Comparison of ENCODE assay signal across 11 mouse cellular contexts in genomic region chr8:90302951-90303350, GRCm38 (mm10). TPM values are rescaled to one million over a fixed set of nuclear protein-coding genes. Genes with fewer than 3 reads are reported as not detected.
DNase-seq lines count a peak whose midpoint lies in the region; ATAC-seq and TF ChIP-seq lines count a peak whose summit lies in the region.
"Had no signal": no experiment of that assay in that cellular context is flagged by ENCODE, and none has a peak within 500 bp of the region (broad histone marks: within the 10 kb centered on the region; RNA-seq: fewer than 3 reads in every experiment).

No protein-coding gene starts in this region.

- no peaks in the 10 kb centered on the region for H3K36me3 ChIP-seq in kidney, embryonic 14.5 days (ENCODE audit: control insufficient read depth, insufficient read depth, low read length)
- no peaks in the 10 kb centered on the region; the same call in 1 of the 2 replicates for H3K36me3 ChIP-seq in kidney, embryonic 15.5 days
- H3K36me3 ChIP-seq in forebrain, embryonic 13.5 days (ENCODE audit: poor library complexity, severe bottlenecking): peaks cover 21% of the 10 kb centered on the region
- no peaks in the 10 kb centered on the region for H3K36me3 ChIP-seq in hindbrain, postnatal 0 days (ENCODE audit: insufficient read depth, low read length)
- H3K36me3 ChIP-seq in midbrain, embryonic 16.5 days (ENCODE audit: control insufficient read depth, insufficient read depth, low read length): 0 out of 2 replicates have a peak, but pooled peaks cover 4% of the 10 kb centered on the region

- no peak overlapping the region for H3K9ac ChIP-seq in kidney, embryonic 14.5 days (ENCODE audit: low read depth, low read length)
- no peak overlapping the region for H3K9ac ChIP-seq in kidney, embryonic 15.5 days
- no peak overlapping the region for H3K9ac ChIP-seq in forebrain, embryonic 13.5 days
- no peak overlapping the region for H3K9ac ChIP-seq in hindbrain, postnatal 0 days (replicated peaks; ENCODE audit: low read length)
- H3K9ac ChIP-seq in midbrain, embryonic 16.5 days (ENCODE audit: low read depth, low read length): 0 out of 2 replicates have a peak overlapping the region, but pooled peaks have one; percentile 14
- H3K9ac ChIP-seq: liver, embryonic 14.5 days had no signal

- 62% methylated on average over 12 of the region's 12 CpGs for WGBS in kidney, embryonic 14.5 days
- WGBS in kidney, embryonic 15.5 days: 52% methylated on average over 12 of the region's 12 CpGs
- WGBS in forebrain, embryonic 13.5 days: 23% methylated on average over 12 of the region's 12 CpGs
- 22% methylated on average over 12 of the region's 12 CpGs for WGBS in hindbrain, postnatal 0 days
- 19% methylated on average over 12 of the region's 12 CpGs for WGBS in midbrain, embryonic 16.5 days

- peak; percentile 53 for DNase-seq in hindbrain, postnatal 0 days (ENCODE audit: low spot score)
- no peak for DNase-seq in thymus, postnatal 25 days
- DNase-seq in gastrocnemius, adult 8-10 months (ENCODE audit: low spot score in 2 of 2): no peak
- DNase-seq in cerebellum, adult 11-12 months: no peak
- DNase-seq: cerebellum, adult 11 months; heart, postnatal 36 days had no signal

- no peak overlapping the region for H3K27ac ChIP-seq in kidney, embryonic 14.5 days (ENCODE audit: low read depth, low read length)
- no peak overlapping the region for H3K27ac ChIP-seq in kidney, embryonic 15.5 days
- peak overlapping the region; percentile 80 for H3K27ac ChIP-seq in forebrain, embryonic 13.5 days
- no peak overlapping the region; the same call in 1 of the 2 replicates for H3K27ac ChIP-seq in hindbrain, postnatal 0 days
- peak overlapping the region; percentile 78 for H3K27ac ChIP-seq in midbrain, embryonic 16.5 days (ENCODE audit: low read length)
- H3K27ac ChIP-seq: liver, embryonic 14.5 days had no signal

- peaks cover 3% of the 10 kb centered on the region; the same call in 1 of the 2 replicates for H3K9me3 ChIP-seq in kidney, embryonic 14.5 days (ENCODE audit: control insufficient read depth, low read length)
- peaks cover 8% of the 10 kb centered on the region for H3K9me3 ChIP-seq in kidney, embryonic 15.5 days (replicated peaks)
- no peaks in the 10 kb centered on the region; the same call in 1 of the 2 replicates for H3K9me3 ChIP-seq in forebrain, embryonic 13.5 days (replicated peaks)
- H3K9me3 ChIP-seq in hindbrain, postnatal 0 days (ENCODE audit: low read length): no peaks in the 10 kb centered on the region
- 0 out of 2 replicates have a peak, but pooled peaks cover 4% of the 10 kb centered on the region for H3K9me3 ChIP-seq in midbrain, embryonic 16.5 days (replicated peaks; ENCODE audit: control insufficient read depth, low read length, poor library complexity, severe bottlenecking)

- H3K4me3 ChIP-seq in kidney, embryonic 14.5 days (ENCODE audit: low read length): no peak overlapping the region
- no peak overlapping the region for H3K4me3 ChIP-seq in kidney, embryonic 15.5 days (replicated peaks)
- H3K4me3 ChIP-seq in forebrain, embryonic 13.5 days: no peak overlapping the region
- H3K4me3 ChIP-seq in hindbrain, postnatal 0 days (ENCODE audit: low read length): no peak overlapping the region
- H3K4me3 ChIP-seq in midbrain, embryonic 16.5 days (ENCODE audit: low read depth, low read length): no peak overlapping the region

- H3K27me3 ChIP-seq in kidney, embryonic 14.5 days (ENCODE audit: control insufficient read depth, insufficient read depth, low read length): no peaks in the 10 kb centered on the region
- H3K27me3 ChIP-seq in kidney, embryonic 15.5 days: no peaks in the 10 kb centered on the region
- H3K27me3 ChIP-seq in forebrain, embryonic 13.5 days: no peaks in the 10 kb centered on the region
- no peaks in the 10 kb centered on the region for H3K27me3 ChIP-seq in hindbrain, postnatal 0 days (ENCODE audit: insufficient read depth, low read length)
- no peaks in the 10 kb centered on the region for H3K27me3 ChIP-seq in midbrain, embryonic 16.5 days (ENCODE audit: control insufficient read depth, insufficient read depth, low read depth, low read length)

- no peak for TF ChIP-seq CTCF in hindbrain, postnatal 0 days (IDR thresholded peaks at IDR 0.05; ENCODE audit: low read depth)

- H3K4me1 ChIP-seq in kidney, embryonic 14.5 days (ENCODE audit: control insufficient read depth, insufficient read depth, low read length): peaks cover 7% of the 10 kb centered on the region; the same call in 1 of the 2 replicates
- H3K4me1 ChIP-seq in kidney, embryonic 15.5 days: peaks cover 21% of the 10 kb centered on the region
- peaks cover 57% of the 10 kb centered on the region for H3K4me1 ChIP-seq in forebrain, embryonic 13.5 days
- peaks cover 18% of the 10 kb centered on the region for H3K4me1 ChIP-seq in hindbrain, postnatal 0 days (ENCODE audit: insufficient read depth, low read length)
- peaks cover 46% of the 10 kb centered on the region for H3K4me1 ChIP-seq in midbrain, embryonic 16.5 days (ENCODE audit: control insufficient read depth, insufficient read depth, low read length)

- ATAC-seq in kidney, embryonic 14.5 days (ENCODE audit: low FRiP score, low TSS enrichment): peak; percentile 46; the same call in 1 of the 2 replicates
- no peak; the same call in 1 of the 2 replicates for ATAC-seq in kidney, embryonic 15.5 days (replicated peaks; ENCODE audit: low FRiP score)
- peak; percentile 60 for ATAC-seq in forebrain, embryonic 13.5 days
- ATAC-seq in hindbrain, postnatal 0 days: no peak
- ATAC-seq in midbrain, embryonic 16.5 days: no peak

- H3K4me2 ChIP-seq in kidney, embryonic 14.5 days (replicated peaks; ENCODE audit: low read depth, low read length): no peak overlapping the region
- no peak overlapping the region for H3K4me2 ChIP-seq in kidney, embryonic 15.5 days
- peak overlapping the region; percentile 45 for H3K4me2 ChIP-seq in forebrain, embryonic 13.5 days
- peak overlapping the region; percentile 33 for H3K4me2 ChIP-seq in hindbrain, postnatal 0 days (ENCODE audit: low read depth, low read length)
- H3K4me2 ChIP-seq in midbrain, embryonic 16.5 days (ENCODE audit: low read length): peak overlapping the region; percentile 37

RNA-seq across cellular contexts. Expression of gene Tox3, which starts 45.2 kb away (rescaled TPM):
- 16.1 and 20.1 TPM in 2 replicates for polyA plus RNA-seq in kidney, embryonic 14.5 days (2014; fragmentation: Nextera tagmentation; extraction: Ambion mirVana)
- 10.7 and 13.2 TPM in 2 replicates for polyA plus RNA-seq in kidney, embryonic 15.5 days (2015; fragmentation: Nextera tagmentation; extraction: Ambion mirVana)
- polyA plus RNA-seq in forebrain, embryonic 13.5 days (2015; fragmentation: Nextera tagmentation; extraction: Ambion mirVana): 25.8 and 27.6 TPM in 2 replicates
- 31.4 and 33.1 TPM in 2 replicates for total RNA-seq in hindbrain, postnatal 0 days (2014; rRNA removed)
- 21.2 and 22.2 TPM in 2 replicates for polyA plus RNA-seq in hindbrain, postnatal 0 days (2015; fragmentation: Nextera tagmentation; extraction: Ambion mirVana)
- polyA plus RNA-seq in midbrain, embryonic 16.5 days (2015; fragmentation: Nextera tagmentation; extraction: Ambion mirVana): 17.3 and 21.9 TPM in 2 replicates
- total RNA-seq in gastrocnemius, adult 8-10 months (2022): under 1 TPM in 3 of 4 experiments, not detected in 1; 0.08 to 0.19 (median 0.10) TPM

Comparison
In these comparisons a context has a peak if more than half of its experiments do, and no peak if none do; other contexts are left out.
1. ATAC-seq: peak in kidney, embryonic 14.5 days (single experiment) and forebrain, embryonic 13.5 days (single experiment); none in kidney, embryonic 15.5 days (single experiment), hindbrain, postnatal 0 days (single experiment) and midbrain, embryonic 16.5 days (single experiment).
2. H3K27ac ChIP-seq: peak in forebrain, embryonic 13.5 days (single experiment) and midbrain, embryonic 16.5 days (single experiment); none in kidney, embryonic 14.5 days (single experiment), kidney, embryonic 15.5 days (single experiment) and hindbrain, postnatal 0 days (single experiment).
3. H3K4me2 ChIP-seq: peak in forebrain, embryonic 13.5 days (single experiment), hindbrain, postnatal 0 days (single experiment) and midbrain, embryonic 16.5 days (single experiment); none in kidney, embryonic 14.5 days (single experiment) and kidney, embryonic 15.5 days (single experiment).